Mouse (Mus musculus): ENCODE results near the gene Npat.

The Npat gene
- long read RNA-seq, experiment 1, partial matches to known transcripts = 3 of 4 reads
- long read RNA-seq, experiment 1, other reads (novel, unspliced or antisense) = 1 of 4 reads
- long read RNA-seq, experiment 2, partial matches to known transcripts = 2 of 2 reads
- long read RNA-seq, experiment 2, other reads (novel, unspliced or antisense) = 0 of 2 reads

DNA sequence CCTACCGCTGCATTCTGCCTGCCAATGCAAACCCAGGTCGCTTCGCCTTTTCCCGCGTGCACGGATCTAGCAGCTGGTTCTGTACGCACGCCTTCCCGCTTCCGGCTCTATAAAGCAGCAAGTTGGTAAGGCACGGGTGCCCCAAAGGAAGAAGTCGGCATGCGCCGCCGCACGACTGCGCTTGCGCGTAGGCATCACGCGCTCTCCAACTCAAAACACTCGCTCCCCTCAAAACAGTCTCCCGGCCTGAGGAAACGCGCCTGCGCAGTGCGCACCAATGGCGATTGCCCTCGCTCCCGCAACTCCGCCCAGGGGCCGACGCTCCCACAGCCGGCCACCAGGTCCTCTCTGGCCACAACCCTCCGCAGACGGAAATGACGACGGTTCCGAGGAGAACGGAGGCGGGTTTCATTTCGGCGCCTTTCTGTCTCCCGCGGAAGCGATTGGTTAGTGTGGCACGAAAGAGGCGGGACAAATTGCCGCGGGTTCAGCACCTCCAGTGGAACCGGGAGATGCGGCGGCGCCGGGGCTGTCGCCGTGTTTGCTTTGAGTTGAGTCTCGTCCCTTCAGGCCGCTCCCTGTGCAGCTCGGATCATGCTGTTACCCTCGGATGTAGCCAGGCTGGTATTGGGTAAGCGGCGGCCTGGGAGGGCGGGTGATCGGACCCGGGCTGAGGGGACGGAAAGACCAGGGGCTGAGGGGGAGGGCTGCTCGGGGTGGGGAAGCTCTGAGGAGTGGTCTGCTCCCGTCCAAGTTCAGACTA, at the start of gene Npat, which contains the start of gene Atm:
Npat (plus strand) TSS at position 490 of the 763 bp plus-strand sequence.
Atm (minus strand) TSS at position 183 of the 763 bp plus-strand sequence.
- intact Hi-C loops (cut with DNase I) = no loop called here

GRCm38 (mm10) chr9:53508053-53508452, 28.8 kb upstream of the Npat start:
- intact Hi-C loops (cut with DNase I) = no loop called here

GRCm38 (mm10) chr9:53514091-53514490, 22.8 kb upstream of the Npat start:
- intact Hi-C loops (cut with DNase I) = no loop called here

GRCm38 (mm10) chr9:53517373-53518009, 19.4 kb upstream of the Npat start:
- intact Hi-C loops (cut with DNase I) = no loop called here

GRCm38 (mm10) chr9:53535416-53536320, 1.2 kb upstream of the Npat start:
- intact Hi-C loops (cut with DNase I) = no loop called here

- intact Hi-C loops (cut with DNase I) = no loop called here
These were observed 604 bp downstream of the Npat start for GRCm38 (mm10) chr9:53537336-53537965.

DNA sequence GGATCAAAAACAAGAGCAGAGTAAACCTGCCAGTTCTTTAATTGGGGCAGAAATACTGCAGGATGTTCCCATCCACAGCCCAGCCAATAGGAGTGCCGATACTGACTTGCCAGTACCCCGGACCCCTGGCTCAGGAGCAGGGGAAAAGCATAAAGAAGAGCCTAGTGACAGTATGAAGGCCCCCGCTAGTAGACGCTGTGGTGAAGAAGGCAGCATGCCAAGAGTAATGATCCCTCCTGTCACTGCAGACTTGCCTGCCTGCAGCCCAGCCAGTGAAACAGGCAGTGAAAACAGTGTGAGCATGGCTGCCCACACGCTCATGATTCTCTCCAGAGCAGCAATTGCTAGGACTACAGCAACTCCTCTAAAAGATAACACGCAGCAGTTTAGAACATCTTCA, 33.8 kb downstream of the Npat start:
- intact Hi-C loops (cut with DNase I) = no loop called here

DNA sequence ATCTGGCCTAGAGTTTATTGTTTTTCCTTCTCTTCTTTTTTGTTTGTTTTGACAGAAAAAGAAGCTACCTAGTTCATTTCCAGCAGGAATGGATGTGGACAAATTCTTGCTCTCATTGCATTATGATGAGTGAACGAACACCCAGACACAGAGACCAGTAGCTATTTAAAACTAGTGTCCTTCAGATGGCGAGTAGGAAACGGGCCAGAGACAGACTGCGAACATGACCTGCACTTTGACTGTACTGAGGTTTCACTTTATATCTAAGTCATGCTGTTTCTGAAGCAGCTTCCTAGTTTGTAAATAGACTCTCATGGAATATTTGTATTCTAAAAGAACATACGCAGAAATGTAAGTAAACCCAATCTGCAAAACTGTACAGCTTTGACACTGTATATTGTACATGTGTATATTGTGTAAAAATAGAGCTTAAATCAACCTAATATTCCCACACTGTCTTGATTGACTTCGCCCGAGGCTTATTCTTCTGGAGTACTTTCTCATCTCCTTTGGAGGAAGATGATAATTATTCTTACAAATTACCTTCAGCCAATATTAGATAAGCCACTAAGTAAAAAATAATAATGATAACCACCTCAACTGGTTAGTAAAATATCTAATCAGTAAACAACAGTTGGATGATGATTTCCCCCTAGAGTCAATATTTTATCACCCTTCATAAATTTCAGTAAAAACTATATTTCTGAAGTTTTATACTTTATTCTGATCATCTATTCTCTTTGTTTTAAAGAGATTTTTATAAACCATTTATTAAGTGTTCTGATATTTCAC, 35.9 kb downstream of the Npat start:
- intact Hi-C loops (cut with DNase I) = no loop called here

GRCm38 (mm10) chr9:53575721-53576120, 38.9 kb downstream of the Npat start:
- intact Hi-C loops (cut with DNase I) = no loop called here

DNA sequence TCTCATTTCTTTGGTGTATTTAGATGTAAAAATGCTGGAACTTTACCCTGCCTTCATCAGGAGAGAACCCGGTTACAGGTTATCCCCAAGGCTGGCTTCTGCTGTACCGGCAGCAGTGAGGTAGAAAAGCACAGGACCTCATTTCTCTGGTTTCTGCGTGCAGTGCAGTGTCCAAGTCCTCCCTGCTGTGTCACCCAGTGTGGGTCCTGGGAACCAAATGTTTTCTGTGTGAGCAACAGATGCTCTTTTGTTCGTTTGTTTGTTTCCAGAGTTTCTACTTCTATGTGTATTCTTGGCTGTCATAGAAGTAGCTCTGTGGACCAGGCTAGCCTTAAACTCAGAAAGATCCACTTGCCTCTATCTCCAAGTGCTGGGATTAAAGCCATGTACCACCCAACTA, 45.0 kb downstream of the Npat start:
- intact Hi-C loops (cut with DNase I) = no loop called here

- intact Hi-C loops (cut with DNase I) = loop anchor here (5.0 kb wide), 2 partner anchors 47 to 73 kb away; no protein-coding TSS in a partner anchor
These were observed 57.9 kb downstream of the Npat start for GRCm38 (mm10) chr9:53594764-53595163.

DNA sequence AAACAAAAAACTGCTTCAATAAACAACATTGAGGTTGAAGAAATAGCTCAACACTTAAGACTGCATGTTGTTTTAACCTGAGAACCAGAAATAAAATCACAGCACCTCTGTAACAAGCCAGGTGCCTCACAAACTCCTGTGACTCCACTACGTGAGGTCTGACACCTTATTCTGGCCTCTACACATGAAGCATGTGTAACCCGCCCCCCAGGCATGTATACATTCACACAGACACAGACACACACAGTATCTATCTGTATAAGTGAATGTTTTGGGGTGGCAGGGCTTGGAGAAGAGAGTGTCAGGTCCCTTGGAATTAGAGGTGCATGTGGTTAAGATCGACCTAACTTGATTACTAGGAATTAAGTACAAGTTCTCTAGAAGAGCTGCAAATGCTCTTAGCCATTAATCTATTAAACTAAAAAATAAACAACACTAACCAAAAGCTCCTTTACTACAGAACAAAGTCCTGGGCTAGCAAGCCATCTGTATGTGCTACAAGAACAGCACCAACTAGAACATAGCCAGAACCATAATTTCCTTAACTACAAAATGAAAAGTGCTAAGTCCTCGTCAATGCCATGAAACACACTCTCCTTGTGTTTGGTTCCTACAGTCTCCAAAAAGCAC, 60.2 kb downstream of the Npat start:
- intact Hi-C loops (cut with DNase I) = no loop called here

- intact Hi-C loops (cut with DNase I) = no loop called here
These were observed 61.8 kb downstream of the Npat start for GRCm38 (mm10) chr9:53598631-53599030.

- intact Hi-C loops (cut with DNase I) = no loop called here
These were observed 64.7 kb downstream of the Npat start for GRCm38 (mm10) chr9:53601541-53601940.

DNA sequence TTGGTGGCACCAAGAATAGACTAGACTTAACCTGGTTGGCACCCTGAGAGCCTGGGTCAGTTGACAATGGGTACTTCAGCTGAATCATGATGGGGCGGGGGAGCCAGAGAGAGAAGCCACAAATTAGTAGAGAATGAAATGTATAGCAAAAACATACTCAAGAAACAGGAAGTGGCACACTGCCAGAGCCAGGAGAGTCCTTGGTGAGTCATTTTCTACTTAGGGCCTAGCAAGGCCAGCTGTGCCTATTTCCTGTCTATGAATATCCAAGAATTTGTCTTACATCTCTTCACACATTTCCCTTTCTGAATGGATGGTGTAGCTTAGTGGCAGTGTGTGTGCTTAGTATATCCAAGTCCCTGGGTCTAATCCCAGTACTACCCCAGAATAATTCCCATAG, 66.5 kb downstream of the Npat start:
- intact Hi-C loops (cut with DNase I) = no loop called here

GRCm38 (mm10) chr9:53603849-53604248, 67.0 kb downstream of the Npat start:
- intact Hi-C loops (cut with DNase I) = no loop called here

GRCm38 (mm10) chr9:53604954-53605353, 68.1 kb downstream of the Npat start:
- intact Hi-C loops (cut with DNase I) = no loop called here

DNA sequence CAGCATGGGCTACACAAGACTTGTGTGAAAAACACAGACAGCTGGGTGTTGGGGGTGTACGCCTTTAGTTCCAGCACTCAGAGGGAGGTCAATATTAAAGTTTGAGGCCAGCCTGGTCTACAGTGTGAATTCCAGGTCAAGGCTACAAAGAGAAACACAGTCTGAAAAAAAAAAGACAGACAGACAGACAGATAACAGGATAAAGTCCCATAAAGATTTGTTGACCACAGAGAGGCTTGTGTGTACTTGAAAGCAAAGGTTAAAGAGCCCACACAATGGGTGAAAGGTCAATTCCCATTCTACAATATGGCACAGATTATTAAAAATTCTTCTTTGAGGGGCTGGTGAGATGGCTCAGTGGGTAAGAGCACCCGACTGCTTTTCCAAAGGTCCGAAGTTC, 70.3 kb downstream of the Npat start:
- intact Hi-C loops (cut with DNase I) = no loop called here

- intact Hi-C loops (cut with DNase I) = no loop called here
These were observed 71.0 kb downstream of the Npat start for GRCm38 (mm10) chr9:53607816-53608215.

Measured in adrenal gland (tissue).